Mouse (Mus musculus): ENCODE measurements at regions not wholly inside any gene's neighbourhood (a gene's known extent, or its start where the extent isn't known, plus 50 kb on each side); places are given as distances from the start of the nearest gene placed in this dataset.

DNA sequence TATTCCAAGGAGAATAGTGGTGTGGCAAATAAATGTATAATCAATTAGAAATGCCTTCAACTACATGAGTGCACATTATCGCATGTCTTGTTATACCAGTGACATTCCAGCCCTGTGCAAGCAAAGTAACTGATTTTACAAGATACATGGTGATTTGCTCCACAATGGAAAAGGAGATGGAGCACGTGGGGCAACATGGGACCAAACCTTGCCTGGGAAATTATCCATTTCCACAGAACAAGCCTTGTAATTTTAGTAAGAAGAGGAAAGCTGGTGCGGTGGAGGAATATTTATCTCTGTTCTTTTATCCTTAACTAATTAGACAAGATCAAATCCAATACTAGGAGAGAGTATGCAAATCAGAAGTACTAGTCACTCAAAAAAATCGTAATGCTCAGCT is 222.5 kb upstream of the Gbe1 start:
- TF ChIP-seq EP300 (IDR thresholded peaks at IDR 0.05; ENCODE audit: low read depth), result no peak
- no peak for TF ChIP-seq CTCF (IDR thresholded peaks at IDR 0.05; ENCODE audit: low read depth)
